Mouse (Mus musculus) CH12.LX (cell line): ENCODE measurements around the gene Pcgf1. TPM values are rescaled to one million over a fixed set of nuclear protein-coding genes. Genes with fewer than 3 reads are reported as not detected.

ENCODE experiments used
- DNase-seq: peaks from one replicate; pipeline ENCODE4 v3.0.0-alpha.2; 2013; ENCODE audit errors: extremely low read depth
- H3K27ac ChIP-seq: 2 replicates; pipeline ENCODE4 v1.5.1; 2012; ENCODE audit warnings: low read depth, mild to moderate bottlenecking, control low read depth, moderate library complexity; ENCODE audit not compliant: insufficient read depth
- H3K27me3 ChIP-seq: replicated peaks from 2 replicates; pipeline ENCODE3; 2012; ENCODE audit warnings: inconsistent platforms
- H3K36me3 ChIP-seq, 2 experiments: replicated peaks in 1 of 2; 2 replicates each; pipeline versions ENCODE3 to v1.6.1; 2012; ENCODE audit warnings: inconsistent platforms in 1 of 2, low read length in 1 of 2, mild to moderate bottlenecking in 1 of 2, mixed read lengths in 1 of 2, moderate library complexity in 1 of 2; ENCODE audit not compliant: control insufficient read depth in 1 of 2, insufficient read depth in 1 of 2
- H3K4me1 ChIP-seq, 2 experiments: 2 replicates each; pipeline ENCODE4 v1.6.1; 2012; ENCODE audit warnings: inconsistent platforms in 1 of 2, moderate library complexity in 1 of 2; ENCODE audit not compliant: insufficient read depth in 2 of 2, control insufficient read depth in 1 of 2
- H3K4me2 ChIP-seq: 2 replicates; pipeline ENCODE4 v1.6.1; 2012; ENCODE audit warnings: low read depth, mild to moderate bottlenecking, control low read depth; ENCODE audit not compliant: poor library complexity, insufficient read depth, severe bottlenecking
- H3K4me3 ChIP-seq, 3 experiments: fragments of 150-350 bp in 1 of 3; sonication (generic) in 1 of 3; replicated peaks in 1 of 3; 2 replicates each; pipeline versions ENCODE3 to v1.5.1; 2011 to 2012; ENCODE audit warnings: low read depth in 2 of 3, low read length in 2 of 3, mild to moderate bottlenecking in 2 of 3, moderate library complexity in 2 of 3, control low read depth in 1 of 3, improper control_type of control experiment in 1 of 3, inconsistent platforms in 1 of 3, mixed read lengths in 1 of 3; ENCODE audit not compliant: poor library complexity in 1 of 3
- H3K79me2 ChIP-seq: replicated peaks from 2 replicates; pipeline ENCODE4 v1.6.1; 2012; ENCODE audit warnings: mild to moderate bottlenecking, moderate library complexity; ENCODE audit not compliant: control insufficient read depth, poor library complexity, insufficient read depth, severe bottlenecking; ENCODE audit errors: extremely low read depth
- H3K9ac ChIP-seq: 2 replicates; pipeline ENCODE4 v1.6.1; 2012; ENCODE audit warnings: low read depth, mild to moderate bottlenecking, control low read depth, moderate library complexity; ENCODE audit not compliant: insufficient read depth
- H3K9me3 ChIP-seq: replicated peaks from 2 replicates; pipeline ENCODE3; 2012; ENCODE audit warnings: low read length, inconsistent platforms, mixed read lengths
- BHLHE40 ChIP-seq: IDR thresholded peaks from 2 replicates; pipeline ENCODE4 v1.6.1; 2011; ENCODE audit warnings: mild to moderate bottlenecking, low read depth, low read length, improper control_type of control experiment
- CHD1 ChIP-seq: IDR thresholded peaks from 2 replicates; pipeline ENCODE4 v1.6.1; 2012; ENCODE audit warnings: low read depth, low read length, improper control_type of control experiment, inconsistent platforms
- CHD2 ChIP-seq: IDR thresholded peaks from 2 replicates; pipeline ENCODE4 v1.6.1; 2011; ENCODE audit warnings: low read length, improper control_type of control experiment
- CTCF ChIP-seq, 2 experiments: IDR thresholded peaks in 1 of 2; conservative IDR thresholded peaks in 1 of 2; 2 replicates each; pipeline ENCODE4 v1.5.1; 2011 to 2012; ENCODE audit warnings: low read depth in 2 of 2, low read length in 2 of 2, improper control_type of control experiment in 1 of 2, inconsistent platforms in 1 of 2, mild to moderate bottlenecking in 1 of 2, moderate library complexity in 1 of 2
- E2F4 ChIP-seq: IDR thresholded peaks from 2 replicates; pipeline ENCODE4 v1.6.1; 2011; ENCODE audit warnings: low read depth, low read length, improper control_type of control experiment; ENCODE audit not compliant: insufficient replicate concordance
- GABPA ChIP-seq: IDR thresholded peaks from 2 replicates; pipeline ENCODE4 v1.6.1; 2012; ENCODE audit warnings: low read depth, low read length, improper control_type of control experiment, inconsistent platforms; ENCODE audit not compliant: insufficient replicate concordance
- HCFC1 ChIP-seq: IDR thresholded peaks from 2 replicates; pipeline ENCODE4 v1.6.1; 2012; ENCODE audit warnings: low read depth, mild to moderate bottlenecking, inconsistent platforms, low read length, improper control_type of control experiment
- IRF4 ChIP-seq: IDR thresholded peaks from 2 replicates; pipeline ENCODE4 v1.6.1; 2014; ENCODE audit warnings: low read depth, mild to moderate bottlenecking, inconsistent platforms, low read length, improper control_type of control experiment
- JUN ChIP-seq: IDR thresholded peaks from 2 replicates; pipeline ENCODE4 v1.6.1; 2011; ENCODE audit warnings: low read depth, mild to moderate bottlenecking, low read length, improper control_type of control experiment, moderate library complexity; ENCODE audit not compliant: insufficient read depth
- JUND ChIP-seq: conservative IDR thresholded peaks from 2 replicates; pipeline ENCODE4 v1.6.1; 2011; ENCODE audit warnings: low read depth, low read length, improper control_type of control experiment
- MAX ChIP-seq: IDR thresholded peaks from 2 replicates; pipeline ENCODE4 v1.6.1; 2011; ENCODE audit warnings: low read length, improper control_type of control experiment
- MAZ ChIP-seq: IDR thresholded peaks from 2 replicates; pipeline ENCODE4 v1.6.1; 2012; ENCODE audit warnings: low read depth, mild to moderate bottlenecking, inconsistent platforms, low read length, improper control_type of control experiment, moderate library complexity
- MEF2A ChIP-seq: IDR thresholded peaks from 2 replicates; pipeline ENCODE4 v1.6.1; 2014; ENCODE audit warnings: low read depth, mild to moderate bottlenecking, inconsistent platforms, low read length, improper control_type of control experiment, borderline replicate concordance
- MYC ChIP-seq: IDR thresholded peaks from 2 replicates; pipeline ENCODE4 v1.6.1; 2011; ENCODE audit warnings: low read depth, mild to moderate bottlenecking, improper control_type of control experiment, low read length
- NELFE ChIP-seq: IDR thresholded peaks from 2 replicates; pipeline ENCODE4 v1.6.1; 2011; ENCODE audit warnings: low read depth, low read length, improper control_type of control experiment
- NRF1 ChIP-seq: IDR thresholded peaks from 2 replicates; pipeline ENCODE4 v1.6.1; 2014; ENCODE audit warnings: low read depth, mild to moderate bottlenecking, inconsistent platforms, low read length, improper control_type of control experiment, moderate library complexity
- PAX5 ChIP-seq: IDR thresholded peaks from 2 replicates; pipeline ENCODE4 v1.6.1; 2012; ENCODE audit warnings: low read length, inconsistent platforms, mixed read lengths
- POLR2A ChIP-seq: IDR thresholded peaks from 2 replicates; pipeline ENCODE4 v1.6.1; 2011; ENCODE audit warnings: low read depth, mild to moderate bottlenecking, improper control_type of control experiment, low read length
- POLR2AphosphoS2 ChIP-seq: IDR thresholded peaks from 2 replicates; pipeline ENCODE4 v1.6.1; 2011; ENCODE audit warnings: low read depth, low read length, improper control_type of control experiment
- RCOR1 ChIP-seq: conservative IDR thresholded peaks from 2 replicates; pipeline ENCODE4 v1.6.1; 2012; ENCODE audit warnings: low read depth, mild to moderate bottlenecking, inconsistent platforms, low read length, improper control_type of control experiment
- SIN3A ChIP-seq: IDR thresholded peaks from 2 replicates; pipeline ENCODE4 v1.6.1; 2012; ENCODE audit warnings: low read length, improper control_type of control experiment, inconsistent platforms
- SMC3 ChIP-seq: IDR thresholded peaks from 2 replicates; pipeline ENCODE4 v1.6.1; 2011; ENCODE audit warnings: low read depth, low read length, improper control_type of control experiment
- TBP ChIP-seq: conservative IDR thresholded peaks from 2 replicates; pipeline ENCODE4 v1.6.1; 2011; ENCODE audit warnings: low read depth, low read length, improper control_type of control experiment
- TCF12 ChIP-seq: IDR thresholded peaks from 2 replicates; pipeline ENCODE4 v1.6.1; 2014; ENCODE audit warnings: low read depth, mild to moderate bottlenecking, inconsistent platforms, low read length, improper control_type of control experiment
- UBTF ChIP-seq: IDR thresholded peaks from 2 replicates; pipeline ENCODE4 v1.6.1; 2012; ENCODE audit warnings: low read depth, mild to moderate bottlenecking, inconsistent platforms, low read length, improper control_type of control experiment, moderate library complexity
- ZC3H11A ChIP-seq: IDR thresholded peaks from 2 replicates; pipeline ENCODE4 v1.6.1; 2012; ENCODE audit warnings: low read depth, mild to moderate bottlenecking, inconsistent platforms, low read length, improper control_type of control experiment
- ZKSCAN1 ChIP-seq: IDR thresholded peaks from 2 replicates; pipeline ENCODE4 v1.6.1; 2012; ENCODE audit warnings: low read depth, inconsistent platforms, low read length, improper control_type of control experiment, borderline replicate concordance
- ZNF384 ChIP-seq: IDR thresholded peaks from 2 replicates; pipeline ENCODE4 v1.6.1; 2012; ENCODE audit warnings: low read depth, low read length, improper control_type of control experiment, inconsistent platforms
- dilution Hi-C: fragments of 300-500 bp; cut with MboI; formaldehyde crosslinking; loops from 2 replicates; pipeline ENCODE4 v1.14.3; 2020; ENCODE audit warnings: low sequenced_read_pairs; ENCODE audit not compliant: extremely low pct_unique_long_range_greater_than_20kb, extremely low pct_ligation_motif_present
- in situ Hi-C: fragments of 300-500 bp; cut with MboI; formaldehyde crosslinking; loops from 3 replicates; pipeline ENCODE4 v1.14.3; 2019; ENCODE audit warnings: low sequenced_read_pairs, low pct_ligation_motif_present, low pct_unique_long_range_greater_than_20kb, mixed read lengths
- polyA plus RNA-seq: library from polyadenylated mRNA; unstranded; fragments of >175 nt; gene quantifications from 2 replicates; pipeline ENCODE4 v1.2.1, GENCODE M21; 2012; ENCODE audit warnings: low read depth; ENCODE audit not compliant: insufficient read length
- total RNA-seq, 2 experiments: library from RNA; depleted of rRNA; stranded (reverse); fragments of 300-350 nt in 1 of 2; fragments of >200 nt in 1 of 2; gene quantifications; 2 replicates each; pipeline ENCODE4 v1.2.3; 2012 to 2014

Gene Pcgf1
- total and polyA plus RNA-seq, 3 experiments = 12.4 to 16.6 (median 12.5) TPM

DNA sequence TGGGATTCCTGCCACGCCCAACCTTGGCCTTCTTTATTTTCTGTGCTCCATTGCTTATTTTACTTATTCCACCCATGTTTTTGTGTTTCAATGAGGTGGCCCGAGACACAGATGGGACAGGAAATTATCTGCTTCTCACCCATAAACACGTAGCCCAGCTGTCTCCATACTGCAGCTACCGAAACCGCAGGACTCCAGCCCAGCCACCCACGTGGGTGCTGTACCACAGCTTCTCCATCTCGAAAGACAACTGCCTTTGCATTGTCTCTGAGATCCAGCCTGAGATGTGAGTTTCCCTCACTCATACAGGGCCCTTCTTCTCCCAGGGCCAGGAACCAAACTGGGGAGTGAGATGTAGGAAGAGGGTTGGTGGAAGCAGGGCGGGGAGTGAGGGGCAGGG is 11.7 kb upstream of the Pcgf1 start:
- Histone ChIP-seq H3K36me3 (peaks cover 0 to 42% of the 10 kb centered on the region in 2 experiments), H3K4me3 (no peak overlapping the region), H3K9me3 (peaks cover 27% of the 10 kb centered on the region), H3K79me2 (no peaks in the 10 kb centered on the region), H3K27ac (no peak overlapping the region), H3K27me3 (no peaks in the 10 kb centered on the region), H3K4me2 (no peak overlapping the region), H3K9ac (no peak overlapping the region), H3K4me1 (no peaks in the 10 kb centered on the region)
- dilution Hi-C loops = no loop called here
- DNase-seq = no peak
- in situ Hi-C loops = no loop called here
- TF ChIP-seq ZC3H11A = no peak
- TF ChIP-seq GABPA = no peak
- no peak for TF ChIP-seq PAX5
- no peak for TF ChIP-seq POLR2A
- TF ChIP-seq CHD2 = no peak
- TF ChIP-seq TCF12 = no peak
- no peak for TF ChIP-seq ZKSCAN1
- no peak for TF ChIP-seq UBTF
- no peak for TF ChIP-seq SIN3A
- TF ChIP-seq MEF2A = no peak
- TF ChIP-seq BHLHE40 = no peak
- TF ChIP-seq MAX = no peak
- no peak for TF ChIP-seq ZNF384
- TF ChIP-seq IRF4 = no peak
- no peak for TF ChIP-seq JUND
- no peak for TF ChIP-seq HCFC1
- TF ChIP-seq JUN = no peak
- TF ChIP-seq CTCF (conservative IDR thresholded peaks at IDR 0.05 in 1 of 2, IDR thresholded peaks at IDR 0.05 in 1 of 2; ENCODE audit: low read depth in 2 of 2, low read length in 2 of 2) = no peak
- TF ChIP-seq MAZ = no peak
- no peak for TF ChIP-seq NRF1

DNA sequence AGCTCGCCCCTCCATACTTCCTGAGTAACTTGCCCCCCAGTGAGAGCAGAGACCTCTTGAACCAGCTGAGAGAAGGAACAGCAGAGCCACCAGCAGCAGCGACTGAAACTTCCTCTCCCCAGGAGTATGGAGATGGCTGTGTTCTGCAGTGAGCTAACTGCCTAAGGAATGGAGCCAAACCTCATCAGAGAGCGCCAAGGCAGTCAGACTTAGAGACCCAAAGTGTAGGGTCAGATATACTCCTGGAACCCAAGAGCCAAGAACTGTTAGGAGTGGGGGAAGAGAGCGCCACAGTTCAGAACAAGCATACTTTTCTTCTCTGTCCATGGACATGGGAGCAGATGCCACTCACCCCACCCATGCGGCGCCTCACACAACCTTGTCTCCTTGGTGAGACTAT is 11.2 kb upstream of the Pcgf1 start:
- no peak for TF ChIP-seq UBTF
- TF ChIP-seq MEF2A = no peak
- no peak for TF ChIP-seq GABPA
- no peak for TF ChIP-seq MYC
- no peak for TF ChIP-seq RCOR1
- no peak for TF ChIP-seq SMC3
- TF ChIP-seq ZNF384 = no peak
- no peak for TF ChIP-seq CHD1
- TF ChIP-seq E2F4 = no peak
- no peak for TF ChIP-seq NELFE
- no peak for TF ChIP-seq TBP
- no peak for TF ChIP-seq POLR2AphosphoS2
- no peak for TF ChIP-seq ZKSCAN1
- TF ChIP-seq, all 38 proteins: peak for 0
- Histone ChIP-seq H3K4me3 (no peak overlapping the region), H3K9me3 (peaks cover 32% of the 10 kb centered on the region), H3K9ac (no peak overlapping the region), H3K4me1 (no peaks in the 10 kb centered on the region), H3K79me2 (no peaks in the 10 kb centered on the region), H3K27ac (no peak overlapping the region), H3K36me3 (peaks cover 0 to 38% of the 10 kb centered on the region in 2 experiments), H3K27me3 (no peaks in the 10 kb centered on the region), H3K4me2 (no peak overlapping the region)
- dilution Hi-C loops = no loop called here
- no peak for DNase-seq
- in situ Hi-C loops = no loop called here
